Mouse (Mus musculus): Measurements from ENCODE around the gene Rnf144a. TPM values are rescaled to one million over a fixed set of nuclear protein-coding genes. Genes with fewer than 3 reads are reported as not detected.
A peak's percentile ranks its signal among the peaks of the same experiment; 100 is the strongest.

Rnf144a gene
- polyA plus RNA-seq, 1 experiment from 2014 or later = 64.0 TPM

- 0 out of 2 replicates have a peak overlapping the region, but pooled peaks have one; percentile 1 for H3K4me2 ChIP-seq (replicated peaks)
- WGBS = 79% methylated on average over 11 of the region's 11 CpGs
- no peak overlapping the region for H3K9ac ChIP-seq
- peaks cover 18% of the 10 kb centered on the region for H3K36me3 ChIP-seq
- ATAC-seq (ENCODE audit: insufficient number of reproducible peaks, insufficient read depth, low FRiP score, low TSS enrichment) = peak; percentile 64; the same call in 1 of the 2 replicates
- H3K27me3 ChIP-seq = no peaks in the 10 kb centered on the region
- no peaks in the 10 kb centered on the region for H3K9me3 ChIP-seq
- peaks cover 28% of the 10 kb centered on the region for H3K4me1 ChIP-seq
- no peak overlapping the region for H3K4me3 ChIP-seq
- H3K27ac ChIP-seq = peak overlapping the region; percentile 75
Observed at GRCm38 (mm10) chr12:26404781-26405702, 10.0 kb downstream of the Rnf144a start.

- Histone ChIP-seq H3K4me1 (peaks cover 28% of the 10 kb centered on the region), H3K27ac (no peak overlapping the region), H3K4me2 (replicated peaks) (no peak overlapping the region), H3K4me3 (no peak overlapping the region), H3K9me3 (no peaks in the 10 kb centered on the region), H3K36me3 (peaks cover 12% of the 10 kb centered on the region), H3K9ac (no peak overlapping the region), H3K27me3 (no peaks in the 10 kb centered on the region)
- ATAC-seq (ENCODE audit: insufficient number of reproducible peaks, insufficient read depth, low FRiP score, low TSS enrichment) = no peak
- 80% methylated on average over 16 of the region's 16 CpGs for WGBS
Observed at GRCm38 (mm10) chr12:26403372-26404125, 11.5 kb downstream of the Rnf144a start.

GRCm38 (mm10) chr12:26401696-26402470 is 13.2 kb downstream of the Rnf144a start:
- H3K9ac ChIP-seq = no peak overlapping the region
- H3K4me2 ChIP-seq (replicated peaks) = no peak overlapping the region
- H3K9me3 ChIP-seq = no peaks in the 10 kb centered on the region
- ATAC-seq (ENCODE audit: insufficient number of reproducible peaks, insufficient read depth, low FRiP score, low TSS enrichment) = no peak
- 68% methylated on average over 10 of the region's 10 CpGs for WGBS
- no peak overlapping the region for H3K4me3 ChIP-seq
- no peak overlapping the region for H3K27ac ChIP-seq
- H3K27me3 ChIP-seq = no peaks in the 10 kb centered on the region
- peaks cover 24% of the 10 kb centered on the region for H3K4me1 ChIP-seq
- H3K36me3 ChIP-seq = peaks cover 7% of the 10 kb centered on the region

- Histone ChIP-seq H3K4me2 (replicated peaks) (no peak overlapping the region), H3K4me3 (no peak overlapping the region), H3K9ac (no peak overlapping the region), H3K4me1 (peaks cover 19% of the 10 kb centered on the region), H3K9me3 (no peaks in the 10 kb centered on the region), H3K27me3 (no peaks in the 10 kb centered on the region), H3K27ac (0 out of 2 replicates have a peak overlapping the region, but pooled peaks have one; percentile 23), H3K36me3 (peaks cover 7% of the 10 kb centered on the region)
- WGBS = 85% methylated on average over 1 of the region's 1 CpGs
- ATAC-seq (ENCODE audit: insufficient number of reproducible peaks, insufficient read depth, low FRiP score, low TSS enrichment) = no peak
Observed at GRCm38 (mm10) chr12:26401254-26401653, 13.8 kb downstream of the Rnf144a start.

GRCm38 (mm10) chr12:26400762-26401161 is 14.3 kb downstream of the Rnf144a start:
- H3K9ac ChIP-seq = no peak overlapping the region
- no peak for ATAC-seq (ENCODE audit: insufficient number of reproducible peaks, insufficient read depth, low FRiP score, low TSS enrichment)
- 0 out of 2 replicates have a peak overlapping the region, but pooled peaks have one; percentile 23 for H3K27ac ChIP-seq
- H3K36me3 ChIP-seq = peaks cover 7% of the 10 kb centered on the region
- no peak overlapping the region for H3K4me3 ChIP-seq
- peaks cover 16% of the 10 kb centered on the region for H3K4me1 ChIP-seq
- 100% methylated on average over 1 of the region's 1 CpGs for WGBS
- no peak overlapping the region for H3K4me2 ChIP-seq (replicated peaks)
- H3K27me3 ChIP-seq = no peaks in the 10 kb centered on the region
- H3K9me3 ChIP-seq = no peaks in the 10 kb centered on the region

- H3K4me3 ChIP-seq = no peak overlapping the region
- ATAC-seq (ENCODE audit: insufficient number of reproducible peaks, insufficient read depth, low FRiP score, low TSS enrichment) = no peak
- peaks cover 18% of the 10 kb centered on the region for H3K4me1 ChIP-seq
- no peaks in the 10 kb centered on the region for H3K9me3 ChIP-seq
- WGBS = 79% methylated on average over 6 of the region's 6 CpGs
- H3K4me2 ChIP-seq (replicated peaks) = no peak overlapping the region
- no peaks in the 10 kb centered on the region for H3K27me3 ChIP-seq
- no peak overlapping the region for H3K27ac ChIP-seq
- peaks cover 4% of the 10 kb centered on the region for H3K36me3 ChIP-seq
- H3K9ac ChIP-seq = no peak overlapping the region
Observed at GRCm38 (mm10) chr12:26399391-26399790, 15.7 kb downstream of the Rnf144a start.

GRCm38 (mm10) chr12:26398597-26398996 is 16.5 kb downstream of the Rnf144a start:
- WGBS = 49% methylated on average over 2 of the region's 2 CpGs
- Histone ChIP-seq H3K4me1 (peaks cover 25% of the 10 kb centered on the region), H3K36me3 (peaks cover under 1% of the 10 kb centered on the region), H3K27me3 (no peaks in the 10 kb centered on the region), H3K9ac (no peak overlapping the region), H3K4me3 (no peak overlapping the region), H3K9me3 (no peaks in the 10 kb centered on the region), H3K27ac (no peak overlapping the region), H3K4me2 (replicated peaks) (no peak overlapping the region)
- no peak for ATAC-seq (ENCODE audit: insufficient number of reproducible peaks, insufficient read depth, low FRiP score, low TSS enrichment)

GRCm38 (mm10) chr12:26394485-26395470 is 20.3 kb downstream of the Rnf144a start:
- Histone ChIP-seq H3K4me2 (replicated peaks) (0 out of 2 replicates have a peak overlapping the region, but pooled peaks have one; percentile 5), H3K9me3 (no peaks in the 10 kb centered on the region), H3K9ac (no peak overlapping the region; the same call in 1 of the 2 replicates), H3K4me3 (no peak overlapping the region), H3K36me3 (0 out of 2 replicates have a peak, but pooled peaks cover under 1% of the 10 kb centered on the region), H3K4me1 (peaks cover 20% of the 10 kb centered on the region), H3K27me3 (no peaks in the 10 kb centered on the region), H3K27ac (peak overlapping the region; percentile 69)
- 35% methylated on average over 13 of the region's 13 CpGs for WGBS
- peak; percentile 67; the same call in 1 of the 2 replicates for ATAC-seq (ENCODE audit: insufficient number of reproducible peaks, insufficient read depth, low FRiP score, low TSS enrichment)

- no peak overlapping the region for H3K9ac ChIP-seq
- no peaks in the 10 kb centered on the region for H3K9me3 ChIP-seq
- H3K4me1 ChIP-seq = peaks cover 20% of the 10 kb centered on the region
- H3K27ac ChIP-seq = no peak overlapping the region
- H3K4me2 ChIP-seq (replicated peaks) = no peak overlapping the region
- no peaks in the 10 kb centered on the region for H3K27me3 ChIP-seq
- no peak for ATAC-seq (ENCODE audit: insufficient number of reproducible peaks, insufficient read depth, low FRiP score, low TSS enrichment)
- no peak overlapping the region for H3K4me3 ChIP-seq
- H3K36me3 ChIP-seq = peaks cover 15% of the 10 kb centered on the region
- 79% methylated on average over 5 of the region's 5 CpGs for WGBS
Observed at GRCm38 (mm10) chr12:26393291-26393690, 21.8 kb downstream of the Rnf144a start.

- peaks cover 36% of the 10 kb centered on the region for H3K4me1 ChIP-seq
- no peak overlapping the region for H3K4me2 ChIP-seq (replicated peaks)
- no peak overlapping the region for H3K9ac ChIP-seq
- 73% methylated on average over 1 of the region's 1 CpGs for WGBS
- H3K36me3 ChIP-seq = peaks cover 29% of the 10 kb centered on the region
- H3K4me3 ChIP-seq = no peak overlapping the region
- ATAC-seq (ENCODE audit: insufficient number of reproducible peaks, insufficient read depth, low FRiP score, low TSS enrichment) = no peak
- no peak overlapping the region for H3K27ac ChIP-seq
- no peaks in the 10 kb centered on the region for H3K27me3 ChIP-seq
- H3K9me3 ChIP-seq = no peaks in the 10 kb centered on the region
Observed at GRCm38 (mm10) chr12:26391162-26391561, 23.9 kb downstream of the Rnf144a start.
